Mouse (Mus musculus) intestine, embryonic 15.5 days (tissue): Measurements from ENCODE around the gene Lrfn3. TPM values are rescaled to one million over a fixed set of nuclear protein-coding genes. Genes with fewer than 3 reads are reported as not detected.
A peak's percentile ranks its signal among the peaks of the same experiment; 100 is the strongest.

ENCODE experiments used
- ATAC-seq: fragments of 200-750 bp; cut with Nextera tagmentation; 2 replicates; pipeline ENCODE4 v1.8.0; 2017; ENCODE audit warnings: moderate TSS enrichment, moderate library complexity
- H3K27ac ChIP-seq: fragments of 300-500 bp; sonication (generic); 2 replicates; pipeline ENCODE4 v1.5.1; 2015; ENCODE audit warnings: mild to moderate bottlenecking, inconsistent platforms
- H3K27me3 ChIP-seq: fragments of 300-500 bp; sonication (generic); replicated peaks from 2 replicates; pipeline ENCODE4 v1.6.1; 2015; ENCODE audit warnings: inconsistent platforms
- H3K36me3 ChIP-seq: fragments of 300-500 bp; sonication (generic); 2 replicates; pipeline ENCODE4 v1.6.1; 2015; ENCODE audit warnings: inconsistent platforms
- H3K4me1 ChIP-seq: fragments of 300-500 bp; sonication (generic); replicated peaks from 2 replicates; pipeline ENCODE4 v1.6.1; 2015; ENCODE audit warnings: inconsistent platforms
- H3K4me2 ChIP-seq: fragments of 300-500 bp; sonication (generic); replicated peaks from 2 replicates; pipeline ENCODE4 v1.6.1; 2015; ENCODE audit warnings: mild to moderate bottlenecking, inconsistent platforms
- H3K4me3 ChIP-seq: fragments of 300-500 bp; sonication (generic); replicated peaks from 2 replicates; pipeline ENCODE4 v1.5.1; 2015; ENCODE audit warnings: inconsistent platforms
- H3K9ac ChIP-seq: fragments of 300-500 bp; sonication (generic); 2 replicates; pipeline ENCODE4 v1.6.1; 2015; ENCODE audit warnings: inconsistent platforms
- H3K9me3 ChIP-seq: fragments of 300-500 bp; sonication (generic); 2 replicates; pipeline ENCODE4 v1.6.1; 2016; ENCODE audit warnings: inconsistent platforms
- WGBS: fragments of 180-500 bp; shearing (Covaris S2); methylation state at CpG from one replicate; pipeline ENCODE4 v1.1.7; 2015; 5-methylcytosine and 5-hydroxymethylcytosine counted together
- polyA plus RNA-seq: library from polyadenylated mRNA; unstranded; fragments of >200 nt; fragmentation: Nextera tagmentation; extraction: Ambion mirVana; gene quantifications from 2 replicates; pipeline ENCODE4 v1.2.1, GENCODE M21; 2015

Gene Lrfn3
- polyA plus RNA-seq = 2.9 and 3.9 TPM in 2 replicates

DNA sequence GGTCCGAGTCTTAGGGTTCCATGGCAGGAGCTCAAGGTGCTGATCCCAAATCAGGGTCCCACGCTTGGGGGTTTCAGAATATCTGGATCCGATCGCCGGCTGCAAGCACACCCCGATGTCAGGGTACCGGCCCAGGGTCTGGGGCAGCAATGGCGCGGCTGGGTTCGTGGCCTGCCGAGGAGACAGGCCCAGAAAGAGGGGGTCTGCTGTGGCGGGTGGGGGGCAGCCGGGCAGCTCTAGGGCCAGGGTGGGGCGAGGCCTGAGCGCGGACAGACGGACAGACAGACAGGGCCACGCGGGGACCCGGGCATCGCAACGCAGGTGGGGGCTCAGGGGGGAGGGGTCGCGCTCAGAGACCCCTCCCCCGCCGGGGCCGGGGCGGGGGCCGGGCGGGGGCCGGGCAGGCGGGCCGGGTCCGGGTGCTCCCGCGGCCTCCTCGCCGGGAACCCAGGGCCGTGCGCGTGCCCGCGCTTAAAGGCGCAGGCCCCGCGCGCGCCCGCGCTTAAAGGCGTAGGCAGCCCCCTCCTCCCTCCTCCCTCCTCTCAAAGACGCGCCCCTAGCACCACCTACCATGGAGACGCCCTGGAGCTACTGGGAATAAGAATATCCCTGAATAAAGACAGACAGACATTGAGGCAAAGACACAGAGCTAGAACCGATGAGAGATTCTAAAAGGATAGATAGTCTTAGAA, at the start of gene Lrfn3:
TSS of gene Lrfn3 (minus strand) at position 121 of the 692 bp plus-strand sequence.
- H3K27me3 ChIP-seq = peaks cover 7% of the 10 kb centered on the region; the same call in 1 of the 2 replicates
- H3K9ac ChIP-seq = peak within 1 kb of the TSS; percentile 66
- H3K36me3 ChIP-seq = peaks cover 4% of the 10 kb centered on the region; the same call in 1 of the 2 replicates
- peak; percentile 61 for ATAC-seq
- under 1% methylated on average over 55 of the region's 55 CpGs for WGBS
- peaks cover 26% of the 10 kb centered on the region for H3K4me1 ChIP-seq
- H3K4me2 ChIP-seq = peak within 1 kb of the TSS; percentile 85
- no peaks in the 10 kb centered on the region for H3K9me3 ChIP-seq
- peak within 1 kb of the TSS; percentile 62 for H3K4me3 ChIP-seq
- no peak within 1 kb of the TSS for H3K27ac ChIP-seq

DNA sequence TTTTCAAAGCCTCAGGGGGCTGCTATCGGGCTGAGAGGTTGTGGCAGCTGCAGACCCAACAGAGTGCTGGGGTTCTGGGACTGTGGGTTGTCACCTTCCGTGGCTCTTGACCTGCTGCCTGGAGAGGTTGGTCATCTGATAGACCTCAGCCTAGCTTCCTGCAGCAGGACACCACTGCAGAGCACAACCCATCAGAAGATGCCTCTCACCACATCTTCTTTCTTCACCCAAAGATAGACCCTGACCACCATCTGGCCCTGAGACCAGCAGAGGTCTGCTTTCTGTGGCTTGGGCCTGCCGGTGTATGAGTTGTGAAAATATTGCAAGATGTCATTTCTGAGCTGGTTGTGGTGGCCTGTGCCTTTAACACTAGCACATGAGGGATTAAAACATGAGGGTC, 48.5 kb upstream of the Lrfn3 start:
- no peak overlapping the region for H3K27ac ChIP-seq
- no peaks in the 10 kb centered on the region for H3K27me3 ChIP-seq
- H3K4me2 ChIP-seq = no peak overlapping the region
- no peaks in the 10 kb centered on the region for H3K36me3 ChIP-seq
- no peak overlapping the region for H3K9ac ChIP-seq
- no peak for ATAC-seq
- H3K9me3 ChIP-seq = no peaks in the 10 kb centered on the region
- H3K4me3 ChIP-seq = no peak overlapping the region
- 72% methylated on average over 3 of the region's 3 CpGs for WGBS
- H3K4me1 ChIP-seq = no peaks in the 10 kb centered on the region

DNA sequence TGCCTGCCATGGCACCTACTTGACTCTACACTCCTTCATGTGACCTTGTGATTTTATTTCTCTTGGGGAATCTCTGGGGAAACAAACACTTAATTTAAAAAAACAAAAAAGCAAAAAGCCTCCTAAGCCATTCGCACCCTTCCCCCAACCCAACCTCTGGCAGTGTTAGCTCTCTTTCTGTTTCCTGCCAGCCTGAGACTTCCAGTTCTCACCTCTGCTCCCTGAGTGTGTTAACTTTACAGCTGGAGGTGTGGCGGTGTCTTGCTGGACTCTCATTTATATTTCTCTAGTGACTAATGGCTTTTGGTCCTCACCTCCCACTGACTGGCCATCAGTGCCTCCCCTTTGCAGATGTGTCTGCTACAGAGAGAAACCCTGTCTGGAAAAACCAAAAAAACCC, 47.2 kb upstream of the Lrfn3 start:
- Histone ChIP-seq H3K4me3 (no peak overlapping the region), H3K9ac (no peak overlapping the region), H3K4me2 (no peak overlapping the region), H3K9me3 (no peaks in the 10 kb centered on the region), H3K36me3 (no peaks in the 10 kb centered on the region), H3K27ac (no peak overlapping the region), H3K27me3 (no peaks in the 10 kb centered on the region), H3K4me1 (no peaks in the 10 kb centered on the region)
- WGBS = 44% methylated on average over 2 of the region's 2 CpGs
- no peak for ATAC-seq

DNA sequence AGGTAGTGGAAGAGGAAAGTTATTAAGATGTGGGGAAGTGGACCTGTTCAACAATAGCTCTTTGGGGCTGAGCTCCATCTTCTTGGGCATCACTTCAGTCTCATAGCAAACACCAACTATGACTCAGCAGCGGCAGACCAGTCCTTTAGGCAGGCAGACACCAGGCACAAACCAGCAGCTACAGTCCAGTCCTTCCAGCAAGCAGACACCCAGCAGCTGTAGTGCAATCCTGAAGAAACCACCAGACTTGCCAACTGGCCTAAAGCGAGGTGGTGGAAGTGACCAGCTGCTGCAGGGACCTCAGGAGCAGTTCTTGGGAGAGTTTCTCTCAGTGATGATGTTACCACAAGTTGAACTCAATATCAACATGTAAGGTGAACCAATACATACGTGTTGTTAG, 46.1 kb upstream of the Lrfn3 start:
- H3K9ac ChIP-seq = no peak overlapping the region
- no peaks in the 10 kb centered on the region for H3K27me3 ChIP-seq
- H3K9me3 ChIP-seq = no peaks in the 10 kb centered on the region
- H3K27ac ChIP-seq = no peak overlapping the region
- H3K4me1 ChIP-seq = no peaks in the 10 kb centered on the region
- 86% methylated on average over 3 of the region's 3 CpGs for WGBS
- H3K4me3 ChIP-seq = no peak overlapping the region
- H3K4me2 ChIP-seq = no peak overlapping the region
- H3K36me3 ChIP-seq = no peaks in the 10 kb centered on the region
- ATAC-seq = no peak

DNA sequence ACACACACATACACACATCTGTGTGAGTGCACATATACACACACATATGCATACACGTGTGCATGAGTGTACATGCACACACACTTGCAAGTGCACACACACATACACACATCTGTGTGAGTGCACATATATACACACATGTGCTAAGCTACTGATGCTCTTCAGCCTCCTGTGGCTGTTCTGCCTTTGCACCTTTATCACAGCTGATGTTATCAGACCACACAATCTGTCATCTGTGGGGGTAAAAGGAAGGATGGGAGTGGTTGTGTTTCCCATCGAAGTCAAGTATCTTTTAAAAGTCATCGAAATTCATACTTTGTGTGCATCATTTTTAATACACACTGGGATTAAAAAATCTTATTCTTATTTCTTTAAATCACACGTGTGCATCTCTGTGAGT, 39.8 kb upstream of the Lrfn3 start:
- Histone ChIP-seq H3K4me2 (no peak overlapping the region), H3K9me3 (no peaks in the 10 kb centered on the region), H3K36me3 (no peaks in the 10 kb centered on the region), H3K27me3 (no peaks in the 10 kb centered on the region), H3K9ac (no peak overlapping the region), H3K27ac (no peak overlapping the region), H3K4me1 (no peaks in the 10 kb centered on the region), H3K4me3 (no peak overlapping the region)
- no peak for ATAC-seq
- 70% methylated on average over 4 of the region's 4 CpGs for WGBS

DNA sequence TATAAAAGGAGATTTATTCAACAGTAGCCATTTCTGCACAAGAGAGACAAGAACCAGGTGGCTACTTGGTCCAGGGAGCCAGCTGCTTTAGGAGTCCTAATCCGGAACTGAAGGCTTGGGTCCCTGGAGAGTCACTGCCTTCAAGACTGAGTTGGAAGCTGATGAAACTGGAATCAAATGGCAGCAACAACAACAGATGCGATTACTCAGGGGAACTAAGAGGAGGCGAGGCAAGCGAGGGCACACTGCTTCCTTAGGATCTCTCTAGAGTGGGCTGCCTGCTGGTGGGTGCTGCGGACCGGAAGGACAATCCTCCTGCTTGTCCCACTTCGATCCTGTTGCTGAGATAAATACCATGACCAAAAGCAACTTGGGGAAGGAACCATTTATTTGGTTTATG, 37.1 kb upstream of the Lrfn3 start:
- Histone ChIP-seq H3K4me2 (no peak overlapping the region), H3K36me3 (no peaks in the 10 kb centered on the region), H3K4me1 (no peaks in the 10 kb centered on the region), H3K27me3 (no peaks in the 10 kb centered on the region), H3K27ac (no peak overlapping the region), H3K4me3 (no peak overlapping the region), H3K9me3 (no peaks in the 10 kb centered on the region), H3K9ac (no peak overlapping the region)
- ATAC-seq = no peak
- WGBS = 48% methylated on average over 7 of the region's 7 CpGs

DNA sequence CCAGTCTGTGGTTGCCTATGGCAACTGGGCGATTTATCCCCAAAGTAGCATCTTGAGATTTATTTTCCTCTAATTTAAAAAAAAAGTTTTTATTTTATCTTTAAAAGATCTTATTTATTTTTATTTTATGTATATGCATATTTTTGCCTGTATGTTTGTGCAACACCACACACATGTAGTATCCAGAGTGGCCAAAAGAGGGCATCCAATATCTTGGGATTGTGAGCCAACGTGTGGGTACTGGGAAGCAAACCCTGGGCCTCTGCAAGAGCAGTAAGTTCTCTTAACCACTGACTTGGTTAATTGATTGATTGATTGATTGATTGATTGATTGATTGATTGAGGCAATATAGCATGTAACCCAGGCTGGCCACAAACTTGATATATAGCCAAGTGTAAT, 32.3 kb upstream of the Lrfn3 start:
- no peaks in the 10 kb centered on the region for H3K36me3 ChIP-seq
- H3K4me2 ChIP-seq = no peak overlapping the region
- no peak for ATAC-seq
- WGBS = 39% methylated on average over 2 of the region's 2 CpGs
- H3K4me3 ChIP-seq = no peak overlapping the region
- H3K9ac ChIP-seq = no peak overlapping the region
- H3K27ac ChIP-seq = no peak overlapping the region
- no peaks in the 10 kb centered on the region for H3K27me3 ChIP-seq
- H3K4me1 ChIP-seq = no peaks in the 10 kb centered on the region
- no peaks in the 10 kb centered on the region for H3K9me3 ChIP-seq

DNA sequence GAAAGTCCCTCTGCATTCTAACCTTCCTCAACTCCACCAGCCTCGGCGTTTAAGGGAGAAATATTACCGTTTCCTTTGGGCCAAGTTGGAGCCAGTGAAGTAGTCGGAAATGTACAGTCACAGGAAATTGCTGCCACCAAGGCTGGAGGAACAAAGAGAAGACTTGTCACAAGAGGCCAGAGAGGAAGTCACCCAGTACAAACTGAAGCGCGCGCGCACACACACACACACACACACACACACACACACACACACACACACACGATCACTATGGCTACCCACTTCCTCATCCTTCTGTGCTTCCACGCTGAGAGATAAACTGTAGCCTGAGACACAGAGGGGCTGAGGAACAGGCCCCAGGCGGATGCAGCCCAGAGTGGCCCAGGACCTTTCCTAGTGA, 31.8 kb upstream of the Lrfn3 start:
- Histone ChIP-seq H3K4me1 (no peaks in the 10 kb centered on the region), H3K4me3 (no peak overlapping the region), H3K36me3 (no peaks in the 10 kb centered on the region), H3K9ac (no peak overlapping the region), H3K9me3 (no peaks in the 10 kb centered on the region), H3K4me2 (no peak overlapping the region), H3K27ac (0 out of 2 replicates have a peak overlapping the region, but pooled peaks have one; percentile 13), H3K27me3 (no peaks in the 10 kb centered on the region)
- no peak for ATAC-seq
- 40% methylated on average over 11 of the region's 11 CpGs for WGBS

DNA sequence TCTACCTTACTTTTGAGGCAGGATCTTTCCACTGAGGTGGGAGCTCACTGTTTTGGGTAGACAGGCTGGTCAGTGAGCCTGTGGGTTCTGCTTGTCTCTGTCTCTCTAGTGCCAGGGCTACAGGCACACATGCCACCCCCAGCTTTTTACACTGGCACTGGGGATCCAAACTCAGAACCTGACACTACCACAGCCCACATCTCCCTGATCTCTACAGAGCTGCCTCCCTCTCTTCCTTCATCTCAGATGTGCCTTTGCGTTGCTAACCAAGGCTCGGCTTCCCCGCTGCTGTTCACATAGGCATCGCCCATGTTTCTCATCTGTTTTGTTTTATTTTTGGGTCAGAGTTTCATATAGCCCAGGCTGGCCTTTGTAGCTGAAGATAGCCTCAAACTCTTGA, 31.1 kb upstream of the Lrfn3 start:
- no peak for ATAC-seq
- Histone ChIP-seq H3K27ac (no peak overlapping the region), H3K9me3 (no peaks in the 10 kb centered on the region), H3K9ac (no peak overlapping the region), H3K36me3 (no peaks in the 10 kb centered on the region), H3K27me3 (no peaks in the 10 kb centered on the region), H3K4me3 (no peak overlapping the region), H3K4me2 (no peak overlapping the region), H3K4me1 (no peaks in the 10 kb centered on the region)
- WGBS = 78% methylated on average over 4 of the region's 4 CpGs

DNA sequence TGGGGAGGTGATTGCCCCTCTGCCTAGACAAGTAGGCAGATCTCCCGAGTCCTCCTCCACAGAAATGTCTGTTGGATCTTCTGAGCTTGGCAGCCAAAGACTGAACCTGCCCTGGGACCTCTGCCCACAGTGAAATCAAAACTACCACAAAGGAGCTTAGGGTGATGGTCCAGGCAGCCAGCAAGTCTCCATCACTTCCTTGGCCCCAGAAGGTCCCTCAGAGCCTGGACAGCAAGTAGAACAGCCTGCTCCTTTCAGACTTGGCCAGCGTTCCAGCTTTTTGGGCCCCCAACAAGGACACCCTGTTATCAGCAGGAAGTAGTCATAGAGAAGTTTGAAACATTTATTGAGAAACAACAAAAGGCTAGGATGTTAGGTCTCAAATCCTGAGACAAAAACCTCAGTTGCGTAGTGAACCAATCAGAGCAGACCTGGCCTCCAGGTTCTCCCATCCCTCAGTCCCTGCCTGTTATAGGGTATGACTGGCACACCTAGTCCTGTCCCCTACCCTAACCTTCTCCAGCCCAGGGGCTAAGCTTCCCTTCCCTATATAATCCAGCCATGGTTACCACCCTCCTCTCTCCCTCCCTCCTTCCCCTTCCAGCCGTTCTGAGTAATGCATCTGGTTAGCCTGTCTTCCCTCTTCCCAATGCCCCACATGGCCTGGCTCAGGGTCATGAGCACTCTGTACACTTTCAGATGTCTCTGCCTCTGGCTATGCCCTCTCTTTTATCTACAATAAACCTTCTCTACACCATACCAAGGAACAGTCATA, 30.4 kb upstream of the Lrfn3 start:
- Histone ChIP-seq H3K9ac (no peak overlapping the region), H3K27me3 (no peaks in the 10 kb centered on the region), H3K36me3 (no peaks in the 10 kb centered on the region), H3K9me3 (no peaks in the 10 kb centered on the region), H3K27ac (no peak overlapping the region), H3K4me2 (no peak overlapping the region), H3K4me3 (no peak overlapping the region), H3K4me1 (no peaks in the 10 kb centered on the region)
- WGBS = 62% methylated on average over 4 of the region's 4 CpGs
- ATAC-seq = no peak

DNA sequence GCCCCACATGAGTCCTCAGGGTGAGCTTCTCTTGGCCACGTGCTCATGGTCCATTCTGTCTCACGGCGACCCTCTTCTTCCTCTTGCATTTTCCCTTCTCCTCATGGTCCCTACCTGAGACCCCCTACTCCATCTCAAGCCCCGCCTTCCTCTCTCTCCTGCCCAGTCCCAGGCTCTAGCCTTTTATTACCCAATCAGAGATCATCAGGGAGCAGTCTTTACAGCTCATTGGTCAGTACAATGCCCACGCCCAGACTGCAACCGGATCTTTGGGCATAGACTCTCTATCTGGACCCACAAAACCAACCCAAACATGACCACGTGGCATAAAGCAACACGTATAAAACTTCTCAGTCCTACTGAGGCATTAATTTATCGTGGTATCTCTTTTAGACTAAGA, 21.5 kb upstream of the Lrfn3 start:
- 85% methylated on average over 9 of the region's 9 CpGs for WGBS
- ATAC-seq = no peak
- H3K4me1 ChIP-seq = no peaks in the 10 kb centered on the region
- H3K36me3 ChIP-seq = no peaks in the 10 kb centered on the region
- no peaks in the 10 kb centered on the region for H3K27me3 ChIP-seq
- no peak overlapping the region for H3K9ac ChIP-seq
- H3K4me2 ChIP-seq = no peak overlapping the region
- H3K9me3 ChIP-seq = no peaks in the 10 kb centered on the region
- H3K27ac ChIP-seq = no peak overlapping the region
- H3K4me3 ChIP-seq = no peak overlapping the region

DNA sequence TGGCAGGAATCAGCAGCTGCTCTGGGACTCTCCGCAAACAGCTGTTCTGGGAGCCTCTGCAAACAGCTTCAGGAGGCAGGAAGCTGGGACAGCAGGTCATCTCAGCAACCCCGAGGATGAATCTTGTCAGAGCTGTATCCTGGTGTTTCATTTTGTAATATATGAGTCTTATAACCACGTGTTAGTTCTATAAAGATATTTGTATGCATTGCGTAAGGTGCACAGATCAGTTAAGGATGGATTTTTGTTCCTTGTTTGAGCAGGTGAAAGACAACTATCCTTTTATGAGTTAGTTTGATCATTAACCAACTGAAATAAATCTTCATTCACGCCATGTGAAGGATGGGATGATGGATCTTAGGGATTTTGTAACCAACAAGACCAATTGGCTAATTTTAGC, 17.5 kb upstream of the Lrfn3 start:
- Histone ChIP-seq H3K9ac (no peak overlapping the region), H3K4me1 (no peaks in the 10 kb centered on the region), H3K36me3 (no peaks in the 10 kb centered on the region), H3K4me3 (no peak overlapping the region), H3K4me2 (no peak overlapping the region), H3K9me3 (no peaks in the 10 kb centered on the region), H3K27ac (no peak overlapping the region), H3K27me3 (no peaks in the 10 kb centered on the region)
- WGBS = 43% methylated on average over 5 of the region's 5 CpGs
- ATAC-seq = peak; percentile 67; the same call in 1 of the 2 replicates
